Mouse (Mus musculus) lung, adult 2 months (tissue): ENCODE data around the gene Parp6.
A peak's percentile ranks its signal among the peaks of the same experiment; 100 is the strongest.

Source experiments
- CTCF ChIP-seq: fragments of 200-500 bp; IDR thresholded peaks from 2 replicates; pipeline ENCODE4 v1.5.1; 2011; ENCODE audit warnings: mild to moderate bottlenecking, low read length, control low read depth; ENCODE audit not compliant: insufficient read depth
- POLR2A ChIP-seq: fragments of 200-500 bp; IDR thresholded peaks from 2 replicates; pipeline ENCODE4 v1.6.1; 2011; ENCODE audit warnings: low read depth, mild to moderate bottlenecking, control low read depth, low read length, borderline replicate concordance; ENCODE audit errors: extremely low read depth

DNA sequence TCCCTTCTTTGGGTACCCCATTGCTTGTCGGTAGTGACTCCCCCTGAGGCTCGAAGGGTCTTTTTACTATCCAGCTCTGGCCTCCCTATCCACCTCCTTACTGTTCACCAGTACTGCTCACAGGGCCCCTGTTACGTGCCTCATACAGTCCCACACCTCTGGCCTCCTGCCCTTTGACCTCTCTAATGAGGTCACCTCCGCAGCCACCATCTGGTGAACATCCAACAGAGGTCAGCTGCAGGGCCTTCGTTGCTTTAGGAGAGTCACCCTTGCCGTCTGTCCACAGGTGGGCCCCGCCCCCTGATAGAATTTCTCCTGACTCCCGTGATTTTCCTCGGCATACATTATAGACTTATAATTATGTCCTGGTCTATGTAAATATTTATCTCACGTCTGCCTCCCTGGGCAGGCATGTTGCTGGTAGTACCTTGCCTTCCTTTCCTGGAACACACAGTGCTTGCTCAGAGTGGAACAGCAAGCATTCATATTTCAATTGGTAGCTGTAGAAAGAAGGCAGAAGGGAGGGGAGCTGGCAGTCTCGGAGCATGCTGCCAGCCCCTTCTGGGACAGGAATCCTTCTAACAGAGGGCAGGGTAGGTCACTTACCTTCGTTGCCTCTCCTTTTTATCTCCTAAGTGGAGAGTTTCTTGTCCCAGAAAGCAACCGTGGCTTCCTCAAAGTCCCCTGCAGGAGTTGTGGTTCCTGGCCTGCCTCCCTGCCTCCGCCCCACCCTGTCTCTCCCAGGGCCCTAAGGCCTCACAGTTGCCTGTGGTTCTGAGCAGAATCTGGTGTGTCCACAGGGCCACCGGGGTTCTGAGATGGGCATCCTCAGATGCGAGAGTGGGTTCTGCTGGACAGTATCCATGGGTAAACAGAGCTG is 77.7 kb downstream of the Parp6 start:
- TF ChIP-seq CTCF: no peak
- peak; percentile 41; the same call in 1 of the 2 replicates for TF ChIP-seq POLR2A
